Mouse (Mus musculus): Measurements from ENCODE around the gene Gm7030.
"Not testable (repeated sequence)": the region's sequence is repeated elsewhere in the genome, so short reads cannot be mapped to it uniquely, and the experiment has no call there.

- not testable (repeated sequence) for TF ChIP-seq GATA1, TAL1 (IDR thresholded peaks at IDR 0.05; ENCODE audit: low read length)
Measured at GRCm38 (mm10) chr17:36091933-36092332, 37.3 kb downstream of the Gm7030 start.

Data from erythroblast, embryonic 14.5 days (primary cell).